Mouse (Mus musculus) cerebellum, adult 2 months (tissue): ENCODE measurements around the gene Birc5. TPM values are rescaled to one million over a fixed set of nuclear protein-coding genes. Genes with fewer than 3 reads are reported as not detected.

Experiments
- DNase-seq, 2 experiments: peaks; one replicate each; pipeline ENCODE4 v3.0.0; 2021
- H3K27ac ChIP-seq: fragments of 200-500 bp; 2 replicates; pipeline ENCODE4 v1.5.1; 2012; ENCODE audit warnings: low read length, control low read depth, inconsistent platforms; ENCODE audit not compliant: insufficient read depth
- H3K27me3 ChIP-seq: fragments of 200-500 bp; 2 replicates; pipeline ENCODE4 v1.6.1; 2012; ENCODE audit warnings: inconsistent platforms, mild to moderate bottlenecking, low read length, moderate library complexity; ENCODE audit not compliant: control insufficient read depth, insufficient read depth
- H3K4me1 ChIP-seq: fragments of 200-500 bp; 2 replicates; pipeline ENCODE4 v1.6.1; 2011; ENCODE audit warnings: low read length; ENCODE audit not compliant: control insufficient read depth, insufficient read depth
- H3K4me3 ChIP-seq: fragments of 200-500 bp; replicated peaks from 2 replicates; pipeline ENCODE3; 2011; ENCODE audit warnings: mild to moderate bottlenecking, low read depth, low read length, control low read depth; ENCODE audit not compliant: insufficient read depth
- CTCF ChIP-seq: fragments of 200-500 bp; IDR thresholded peaks from 2 replicates; pipeline ENCODE4 v1.5.1; 2011; ENCODE audit warnings: low read depth, mild to moderate bottlenecking, control low read depth, low read length, moderate library complexity, borderline replicate concordance; ENCODE audit not compliant: insufficient read depth
- POLR2A ChIP-seq: fragments of 200-500 bp; IDR thresholded peaks from 2 replicates; pipeline ENCODE4 v1.6.1; 2011; ENCODE audit warnings: low read length, control low read depth, borderline replicate concordance; ENCODE audit not compliant: insufficient read depth
- WGBS: fragments of 180-500 bp; shearing (Covaris S2); methylation state at CpG from one replicate; pipeline ENCODE4 v1.1.7; 2018; 5-methylcytosine and 5-hydroxymethylcytosine counted together
- polyA plus RNA-seq: library from polyadenylated mRNA; depleted of rRNA; stranded (reverse); fragments of >200 nt; gene quantifications from 2 replicates; pipeline ENCODE4 v1.2.3, GENCODE M21; 2012

Gene Birc5
- polyA plus RNA-seq, 1 experiment = 1.2 TPM

DNA sequence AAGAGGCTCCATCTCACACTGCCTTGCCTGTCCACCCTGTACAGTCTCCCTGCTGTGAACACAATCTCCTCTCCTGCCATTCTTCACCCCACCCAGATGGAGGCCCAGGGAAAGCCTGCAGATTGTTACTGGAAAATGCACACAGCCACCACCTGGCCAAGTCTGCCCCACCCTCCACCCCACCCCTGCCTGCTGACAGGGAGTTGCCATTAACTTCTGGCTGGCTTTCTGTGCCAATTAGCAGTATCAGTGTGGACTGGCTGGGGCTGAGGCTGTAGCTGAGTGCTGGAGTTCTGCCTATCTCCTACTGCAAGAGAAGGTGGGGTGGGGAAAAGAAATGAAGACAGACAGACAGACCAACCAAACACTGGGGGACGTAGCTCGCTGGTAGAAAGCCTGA lies 10.5 kb upstream of the Birc5 start:
- TF ChIP-seq POLR2A (no peak), CTCF (no peak)
- no peak overlapping the region for H3K27ac ChIP-seq
- no peaks in the 10 kb centered on the region for H3K4me1 ChIP-seq
- H3K27me3 ChIP-seq = no peaks in the 10 kb centered on the region
- no peak for DNase-seq
- H3K4me3 ChIP-seq = no peak overlapping the region
- WGBS = 67% methylated on average over 2 of the region's 2 CpGs

GRCm38 (mm10) chr11:117839021-117839420 lies 10.0 kb upstream of the Birc5 start:
- no peak overlapping the region for H3K27ac ChIP-seq
- H3K4me1 ChIP-seq = no peaks in the 10 kb centered on the region
- H3K4me3 ChIP-seq = no peak overlapping the region
- 89% methylated on average over 1 of the region's 1 CpGs for WGBS
- TF ChIP-seq POLR2A (no peak), CTCF (no peak)
- no peak for DNase-seq
- H3K27me3 ChIP-seq = no peaks in the 10 kb centered on the region

DNA sequence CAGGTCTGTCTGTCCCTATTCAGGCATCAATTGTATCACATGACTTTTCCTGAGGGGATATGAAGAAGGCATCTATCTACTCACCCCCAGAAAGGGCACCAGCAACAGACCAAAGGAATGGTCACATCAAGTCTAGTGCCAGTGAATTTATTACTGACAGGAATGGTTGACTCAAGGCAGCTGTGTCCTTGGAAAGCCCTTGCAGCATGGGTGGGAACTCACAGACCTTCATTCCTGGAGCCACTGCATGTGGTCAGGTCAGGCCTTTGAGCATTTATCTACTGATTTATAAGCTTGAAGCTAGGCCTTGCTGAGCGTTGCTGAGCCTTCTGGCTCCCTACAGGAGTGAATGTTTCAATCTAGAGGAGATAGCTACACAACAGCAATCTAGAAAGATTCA lies 8.1 kb upstream of the Birc5 start:
- DNase-seq = no peak

DNA sequence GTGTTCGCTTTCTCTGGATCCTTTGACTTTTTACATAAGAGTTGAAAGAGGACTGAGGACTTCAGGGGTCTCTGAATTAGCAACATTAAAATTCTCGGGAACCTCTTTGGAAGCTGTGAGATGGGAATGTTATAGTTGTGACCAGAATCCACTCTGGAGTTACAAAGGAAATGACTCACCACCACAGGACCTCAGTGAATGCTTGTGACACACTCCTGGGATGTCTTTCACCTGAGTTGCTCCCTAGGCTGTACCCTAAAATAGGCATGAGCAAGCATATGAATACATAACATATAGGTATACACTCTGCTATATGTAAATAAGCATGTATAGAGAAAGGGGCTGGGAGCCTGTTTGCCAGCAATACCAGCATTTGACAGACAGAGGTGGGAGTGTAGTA lies 5.6 kb upstream of the Birc5 start:
- WGBS = 89% methylated on average over 2 of the region's 2 CpGs
- no peak overlapping the region for H3K4me3 ChIP-seq
- H3K4me1 ChIP-seq = no peaks in the 10 kb centered on the region
- H3K27me3 ChIP-seq = no peaks in the 10 kb centered on the region
- DNase-seq = no peak
- H3K27ac ChIP-seq = no peak overlapping the region
- TF ChIP-seq POLR2A (no peak), CTCF (no peak)

More for the DNA sequence above, 8.1 kb upstream of the Birc5 start:
- no peak overlapping the region for H3K4me3 ChIP-seq
- 61% methylated on average over 1 of the region's 1 CpGs for WGBS
- TF ChIP-seq CTCF (no peak), POLR2A (no peak)
- no peaks in the 10 kb centered on the region for H3K4me1 ChIP-seq
- H3K27me3 ChIP-seq = no peaks in the 10 kb centered on the region
- H3K27ac ChIP-seq = no peak overlapping the region

- no peak for TF ChIP-seq CTCF
- no peak for TF ChIP-seq POLR2A
- no peaks in the 10 kb centered on the region for H3K4me1 ChIP-seq
- no peak for DNase-seq
- no peaks in the 10 kb centered on the region for H3K27me3 ChIP-seq
- H3K4me3 ChIP-seq = no peak overlapping the region
- H3K27ac ChIP-seq = no peak overlapping the region
- 87% methylated on average over 2 of the region's 2 CpGs for WGBS
These were observed 4.1 kb upstream of the Birc5 start for GRCm38 (mm10) chr11:117844997-117845396.

DNA sequence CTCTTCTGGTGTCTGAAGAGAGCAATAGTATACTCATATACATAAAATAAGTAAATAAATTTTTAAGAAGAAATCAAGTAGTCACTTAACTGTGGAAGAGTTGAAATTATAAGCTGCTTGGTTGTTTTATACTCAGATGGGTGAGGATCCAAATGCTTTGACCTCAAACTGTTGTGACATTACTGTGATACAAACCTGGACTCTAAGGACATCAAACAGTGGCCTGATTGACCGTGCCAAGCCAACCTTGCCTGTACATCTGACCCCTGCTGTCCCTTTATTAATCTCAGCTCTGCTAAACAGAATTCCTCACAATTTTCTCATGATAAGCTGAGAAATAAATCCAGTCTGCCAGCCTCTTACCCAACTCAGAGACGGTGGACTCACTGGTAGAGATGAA lies 3.4 kb upstream of the Birc5 start:
- TF ChIP-seq POLR2A = no peak
- no peak for DNase-seq
- Histone ChIP-seq H3K27me3 (no peaks in the 10 kb centered on the region), H3K4me1 (no peaks in the 10 kb centered on the region), H3K27ac (no peak overlapping the region), H3K4me3 (no peak overlapping the region)
- 70% methylated on average over 2 of the region's 2 CpGs for WGBS

GRCm38 (mm10) chr11:117846640-117847039 lies 2.4 kb upstream of the Birc5 start:
- Histone ChIP-seq H3K27me3 (no peaks in the 10 kb centered on the region), H3K4me1 (no peaks in the 10 kb centered on the region), H3K4me3 (no peak overlapping the region), H3K27ac (no peak overlapping the region)
- 44% methylated on average over 5 of the region's 5 CpGs for WGBS
- DNase-seq = no peak
- no peak for TF ChIP-seq POLR2A
- TF ChIP-seq CTCF = no peak

- TF ChIP-seq CTCF = no peak
- TF ChIP-seq POLR2A = no peak
- Histone ChIP-seq H3K27ac (no peak overlapping the region), H3K4me3 (no peak overlapping the region), H3K4me1 (no peaks in the 10 kb centered on the region), H3K27me3 (no peaks in the 10 kb centered on the region)
- WGBS = 81% methylated on average over 7 of the region's 7 CpGs
- no peak for DNase-seq
These were observed 1.3 kb upstream of the Birc5 start for GRCm38 (mm10) chr11:117847593-117848215.
